Mouse (Mus musculus) kidney, embryonic 15.5 days (tissue): ENCODE results near the gene Ttc38. TPM values are rescaled to one million over a fixed set of nuclear protein-coding genes. Genes with fewer than 3 reads are reported as not detected.
A peak's percentile ranks its signal among the peaks of the same experiment; 100 is the strongest.

ENCODE experiments used
- ATAC-seq: fragments of 200-750 bp; cut with Nextera tagmentation; replicated peaks from 2 replicates; pipeline ENCODE4 v1.8.0; 2017; ENCODE audit warnings: moderate TSS enrichment; ENCODE audit not compliant: low FRiP score
- H3K27ac ChIP-seq: fragments of 300-500 bp; sonication (generic); 2 replicates; pipeline ENCODE4 v1.5.1; 2015; ENCODE audit warnings: mild to moderate bottlenecking, inconsistent platforms
- H3K27me3 ChIP-seq: fragments of 300-500 bp; sonication (generic); 2 replicates; pipeline ENCODE4 v1.6.1; 2015; ENCODE audit warnings: inconsistent platforms
- H3K36me3 ChIP-seq: fragments of 300-500 bp; sonication (generic); 2 replicates; pipeline ENCODE4 v1.6.1; 2015; ENCODE audit warnings: inconsistent platforms
- H3K4me1 ChIP-seq: fragments of 300-500 bp; sonication (generic); 2 replicates; pipeline ENCODE4 v1.6.1; 2015; ENCODE audit warnings: inconsistent platforms
- H3K4me2 ChIP-seq: fragments of 300-500 bp; sonication (generic); 2 replicates; pipeline ENCODE4 v1.6.1; 2015; ENCODE audit warnings: moderate library complexity, mild to moderate bottlenecking, inconsistent platforms
- H3K4me3 ChIP-seq: fragments of 300-500 bp; sonication (generic); replicated peaks from 2 replicates; pipeline ENCODE4 v1.5.1; 2015; ENCODE audit warnings: mild to moderate bottlenecking, inconsistent platforms
- H3K9ac ChIP-seq: fragments of 300-500 bp; sonication (generic); 2 replicates; pipeline ENCODE4 v1.6.1; 2015; ENCODE audit warnings: mild to moderate bottlenecking, inconsistent platforms
- H3K9me3 ChIP-seq: fragments of 300-500 bp; sonication (generic); replicated peaks from 2 replicates; pipeline ENCODE4 v1.6.1; 2016; ENCODE audit warnings: inconsistent platforms
- WGBS: fragments of 180-500 bp; shearing (Covaris S2); methylation state at CpG from one replicate; pipeline ENCODE4 v1.1.7; 2015; ENCODE audit warnings: mixed read lengths; 5-methylcytosine and 5-hydroxymethylcytosine counted together
- polyA plus RNA-seq: library from polyadenylated mRNA; unstranded; fragments of >200 nt; fragmentation: Nextera tagmentation; extraction: Ambion mirVana; gene quantifications from 2 replicates; pipeline ENCODE4 v1.2.1, GENCODE M21; 2015

Gene Ttc38
- polyA plus RNA-seq, 1 experiment from 2014 or later = 6.7 TPM

GRCm38 (mm10) chr15:85807404-85807803, 24.7 kb upstream of the Ttc38 start:
- ATAC-seq = no peak
- no peaks in the 10 kb centered on the region for H3K36me3 ChIP-seq
- no peak overlapping the region for H3K4me3 ChIP-seq
- peaks cover 16% of the 10 kb centered on the region for H3K4me1 ChIP-seq
- no peak overlapping the region for H3K9ac ChIP-seq
- H3K27me3 ChIP-seq = no peaks in the 10 kb centered on the region
- H3K9me3 ChIP-seq = no peaks in the 10 kb centered on the region
- WGBS = 83% methylated on average over 4 of the region's 4 CpGs
- H3K4me2 ChIP-seq = no peak overlapping the region
- no peak overlapping the region for H3K27ac ChIP-seq

- Histone ChIP-seq H3K4me1 (peaks cover 16% of the 10 kb centered on the region), H3K27ac (no peak overlapping the region), H3K9ac (no peak overlapping the region), H3K36me3 (no peaks in the 10 kb centered on the region), H3K4me2 (no peak overlapping the region), H3K9me3 (no peaks in the 10 kb centered on the region), H3K4me3 (no peak overlapping the region), H3K27me3 (no peaks in the 10 kb centered on the region)
- no peak for ATAC-seq
- 75% methylated on average over 6 of the region's 6 CpGs for whole genome bisulfite sequencing
Measured at GRCm38 (mm10) chr15:85808031-85808430, 24.1 kb upstream of the Ttc38 start.

DNA sequence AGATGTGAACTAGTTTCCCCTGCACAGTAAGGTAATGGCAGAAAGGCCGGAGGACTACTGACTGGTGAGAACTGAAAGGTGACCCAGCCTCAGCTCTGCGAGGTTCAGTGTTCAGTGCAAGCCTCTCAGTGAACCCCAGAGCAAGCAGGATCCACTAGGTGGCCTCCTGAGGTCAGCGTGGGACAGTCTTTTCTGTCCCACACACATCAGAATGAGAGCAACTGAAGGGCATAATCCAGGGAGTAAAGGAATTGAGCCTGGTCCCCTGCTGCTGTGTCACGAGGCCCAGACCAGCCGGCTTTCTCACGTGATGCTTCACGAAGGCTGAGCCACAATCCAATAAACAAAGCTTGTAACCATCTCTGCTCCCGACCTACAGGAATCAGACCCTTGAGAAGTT, 23.7 kb upstream of the Ttc38 start:
- Histone ChIP-seq H3K9me3 (no peaks in the 10 kb centered on the region), H3K27ac (no peak overlapping the region), H3K9ac (no peak overlapping the region), H3K27me3 (no peaks in the 10 kb centered on the region), H3K4me1 (peaks cover 16% of the 10 kb centered on the region), H3K4me3 (no peak overlapping the region), H3K36me3 (no peaks in the 10 kb centered on the region), H3K4me2 (no peak overlapping the region)
- ATAC-seq = no peak
- WGBS = 64% methylated on average over 8 of the region's 8 CpGs

GRCm38 (mm10) chr15:85809091-85809490, 23.0 kb upstream of the Ttc38 start:
- H3K4me2 ChIP-seq = no peak overlapping the region
- H3K27me3 ChIP-seq = no peaks in the 10 kb centered on the region
- H3K9me3 ChIP-seq = no peaks in the 10 kb centered on the region
- 88% methylated on average over 12 of the region's 12 CpGs for WGBS
- no peaks in the 10 kb centered on the region for H3K36me3 ChIP-seq
- no peak overlapping the region for H3K4me3 ChIP-seq
- H3K9ac ChIP-seq = no peak overlapping the region
- peaks cover 16% of the 10 kb centered on the region for H3K4me1 ChIP-seq
- ATAC-seq = no peak
- H3K27ac ChIP-seq = no peak overlapping the region

GRCm38 (mm10) chr15:85810462-85810805, 21.7 kb upstream of the Ttc38 start:
- 77% methylated on average over 5 of the region's 5 CpGs for WGBS
- H3K9me3 ChIP-seq = no peaks in the 10 kb centered on the region
- H3K36me3 ChIP-seq = no peaks in the 10 kb centered on the region
- no peak for ATAC-seq
- H3K27me3 ChIP-seq = no peaks in the 10 kb centered on the region
- peak overlapping the region; percentile 82 for H3K4me3 ChIP-seq
- peak overlapping the region; percentile 91 for H3K4me2 ChIP-seq
- peak overlapping the region; percentile 81 for H3K9ac ChIP-seq
- H3K4me1 ChIP-seq = peaks cover 16% of the 10 kb centered on the region
- H3K27ac ChIP-seq = no peak overlapping the region

DNA sequence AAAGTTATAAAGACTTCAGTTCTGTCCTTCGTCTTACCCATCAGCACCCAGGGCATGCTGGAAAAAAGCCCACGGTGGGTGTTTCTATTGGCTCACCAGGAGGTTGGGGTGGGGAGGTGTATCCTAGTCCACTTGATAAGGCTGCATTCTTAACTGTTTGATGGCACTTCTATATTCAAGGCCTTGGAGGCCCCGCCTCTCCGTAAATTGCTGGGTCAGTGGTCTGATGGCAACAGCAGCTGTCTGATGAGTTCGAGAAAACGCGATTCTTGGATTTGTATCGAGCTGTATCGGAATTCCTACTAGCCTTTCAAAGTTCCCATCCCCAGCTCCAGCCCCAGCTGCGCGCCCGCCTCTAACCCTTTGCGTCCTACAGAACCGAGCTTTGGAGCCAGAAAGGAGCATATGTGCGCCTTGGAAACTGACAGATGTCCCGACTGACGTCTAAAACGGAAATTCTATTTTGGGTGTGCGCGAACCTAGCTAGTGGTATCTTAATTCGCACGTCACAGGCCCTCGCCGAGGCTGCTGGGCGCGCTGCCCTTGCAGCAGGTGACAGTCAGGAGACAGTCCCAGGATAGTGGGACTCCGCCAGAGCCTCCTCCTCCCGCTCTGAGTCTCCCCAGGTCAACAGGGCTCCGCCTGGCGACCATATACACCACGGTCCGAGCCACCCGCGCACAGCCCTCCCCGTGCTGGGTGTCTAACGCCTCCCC, 21.1 kb upstream of the Ttc38 start:
- peak overlapping the region; percentile 91 for H3K4me2 ChIP-seq
- peak overlapping the region; percentile 82 for H3K4me3 ChIP-seq
- H3K27ac ChIP-seq = peak overlapping the region; percentile 93
- peak overlapping the region; percentile 81 for H3K9ac ChIP-seq
- H3K36me3 ChIP-seq = no peaks in the 10 kb centered on the region
- no peaks in the 10 kb centered on the region for H3K27me3 ChIP-seq
- no peaks in the 10 kb centered on the region for H3K9me3 ChIP-seq
- H3K4me1 ChIP-seq = peaks cover 16% of the 10 kb centered on the region
- WGBS = 3% methylated on average over 36 of the region's 36 CpGs
- peak; percentile 89 for ATAC-seq

GRCm38 (mm10) chr15:85811535-85812277, 20.4 kb upstream of the Ttc38 start, which contains the start of gene Cdpf1:
Gene Cdpf1 (minus strand): TSS chr15:85811697.
- H3K9me3 ChIP-seq = no peaks in the 10 kb centered on the region
- no peaks in the 10 kb centered on the region for H3K27me3 ChIP-seq
- peak within 1 kb of the TSS; percentile 82 for H3K4me3 ChIP-seq
- H3K9ac ChIP-seq = peak within 1 kb of the TSS; percentile 81
- H3K27ac ChIP-seq = peak within 1 kb of the TSS; percentile 93
- peaks cover 16% of the 10 kb centered on the region for H3K4me1 ChIP-seq
- 2% methylated on average over 36 of the region's 36 CpGs for WGBS
- peak; percentile 97 for ATAC-seq
- no peaks in the 10 kb centered on the region for H3K36me3 ChIP-seq
- H3K4me2 ChIP-seq = peak within 1 kb of the TSS; percentile 91

DNA sequence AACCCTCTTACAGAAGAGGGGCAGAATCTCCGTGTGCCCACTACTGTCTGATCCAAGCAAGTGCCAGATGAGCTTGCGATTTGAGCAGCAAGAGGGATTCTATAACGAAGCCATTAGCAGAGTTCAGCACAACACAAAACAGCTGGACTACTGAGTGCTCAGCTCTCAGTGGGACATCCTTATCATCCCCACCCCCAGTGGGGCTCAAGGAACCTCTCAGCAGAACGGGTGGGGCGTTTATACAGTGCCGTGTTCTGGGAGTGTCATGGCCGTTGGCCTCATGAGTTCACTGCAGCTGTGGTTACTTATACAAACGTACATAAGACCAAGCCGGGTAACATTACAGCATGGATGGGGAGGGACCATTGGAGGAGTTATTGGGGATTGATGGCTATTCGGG, 18.7 kb upstream of the Ttc38 start:
- Histone ChIP-seq H3K9me3 (peaks cover 3% of the 10 kb centered on the region), H3K4me1 (peaks cover 16% of the 10 kb centered on the region), H3K27ac (no peak overlapping the region), H3K36me3 (no peaks in the 10 kb centered on the region), H3K4me3 (no peak overlapping the region), H3K4me2 (no peak overlapping the region), H3K27me3 (no peaks in the 10 kb centered on the region), H3K9ac (no peak overlapping the region)
- 68% methylated on average over 10 of the region's 10 CpGs for WGBS
- no peak for ATAC-seq

GRCm38 (mm10) chr15:85821203-85822010, 10.7 kb upstream of the Ttc38 start, which contains the start of gene Pkdrej:
Gene Pkdrej (minus strand): TSS chr15:85821734.
- peak; percentile 85 for ATAC-seq
- 1% methylated on average over 57 of the region's 65 CpGs for WGBS
- H3K4me1 ChIP-seq = peaks cover 15% of the 10 kb centered on the region
- no peaks in the 10 kb centered on the region for H3K36me3 ChIP-seq
- peak within 1 kb of the TSS; percentile 63 for H3K9ac ChIP-seq
- H3K4me2 ChIP-seq = peak within 1 kb of the TSS; percentile 99
- no peak within 1 kb of the TSS for H3K27ac ChIP-seq
- H3K4me3 ChIP-seq = peak within 1 kb of the TSS; percentile 54
- H3K27me3 ChIP-seq = peaks cover 22% of the 10 kb centered on the region
- H3K9me3 ChIP-seq = peaks cover 9% of the 10 kb centered on the region

GRCm38 (mm10) chr15:85822011-85822359, 10.1 kb upstream of the Ttc38 start:
- peak; percentile 77 for ATAC-seq
- WGBS = 15% methylated on average over 4 of the region's 4 CpGs
- Histone ChIP-seq H3K36me3 (no peaks in the 10 kb centered on the region), H3K4me2 (peak overlapping the region; percentile 99), H3K9me3 (peaks cover 9% of the 10 kb centered on the region), H3K27me3 (peaks cover 22% of the 10 kb centered on the region), H3K27ac (no peak overlapping the region), H3K9ac (peak overlapping the region; percentile 63; the same call in 1 of the 2 replicates), H3K4me1 (peaks cover 15% of the 10 kb centered on the region), H3K4me3 (peak overlapping the region; percentile 54)

GRCm38 (mm10) chr15:85826676-85827075, 5.4 kb upstream of the Ttc38 start:
- ATAC-seq = no peak
- Histone ChIP-seq H3K9ac (no peak overlapping the region), H3K27ac (no peak overlapping the region), H3K9me3 (no peaks in the 10 kb centered on the region), H3K4me2 (no peak overlapping the region), H3K27me3 (peaks cover 2% of the 10 kb centered on the region; the same call in 1 of the 2 replicates), H3K4me3 (no peak overlapping the region), H3K36me3 (no peaks in the 10 kb centered on the region), H3K4me1 (peaks cover 10% of the 10 kb centered on the region)
- WGBS = 45% methylated on average over 5 of the region's 5 CpGs

- Histone ChIP-seq H3K9ac (no peak overlapping the region), H3K27me3 (no peaks in the 10 kb centered on the region)
- WGBS = 86% methylated on average over 4 of the region's 4 CpGs
Measured at GRCm38 (mm10) chr15:85828071-85828470, 4.0 kb upstream of the Ttc38 start.

More at GRCm38 (mm10) chr15:85828071-85828470, 4.0 kb upstream of the Ttc38 start:
- no peak overlapping the region for H3K4me3 ChIP-seq
- no peaks in the 10 kb centered on the region for H3K9me3 ChIP-seq
- ATAC-seq = no peak
- H3K27ac ChIP-seq = no peak overlapping the region
- H3K4me2 ChIP-seq = no peak overlapping the region
- peaks cover 14% of the 10 kb centered on the region for H3K4me1 ChIP-seq
- no peaks in the 10 kb centered on the region for H3K36me3 ChIP-seq
